Mouse (Mus musculus) cerebral cortex, adult 2 months (tissue): Measurements from ENCODE around the gene Irak2.

ENCODE experiments used
- WGBS: fragments of 180-500 bp; shearing (Covaris S2); methylation state at CpG from one replicate; pipeline ENCODE4 v1.1.7; 2018; 5-methylcytosine and 5-hydroxymethylcytosine counted together

Gene Irak2

DNA sequence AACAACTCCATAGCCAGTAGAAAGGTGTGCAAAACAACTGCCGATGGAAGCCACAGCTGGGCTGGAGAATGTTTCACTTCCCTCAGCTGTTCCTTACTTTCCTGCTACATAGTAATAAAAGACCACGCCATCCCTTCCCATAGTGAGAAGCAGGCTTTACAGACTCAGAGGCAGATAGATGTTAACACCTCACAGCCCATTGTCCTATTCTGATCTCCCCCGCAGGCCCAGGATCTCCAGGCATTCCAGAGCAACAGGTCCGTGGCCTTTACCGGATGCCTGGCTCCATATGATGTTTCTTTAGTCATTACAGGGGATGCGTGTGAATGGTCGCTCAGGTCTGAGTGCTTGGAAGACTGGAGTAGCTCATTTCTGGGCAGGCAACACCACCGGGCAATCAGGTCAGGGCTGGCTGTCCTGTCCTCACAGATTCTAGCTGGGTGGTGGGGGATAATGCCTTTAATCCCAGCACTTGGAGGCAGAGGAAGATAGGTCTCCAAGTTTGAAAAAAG lies 29.4 kb downstream of the Irak2 start:
- 73% methylated on average over 8 of the region's 8 CpGs for WGBS

DNA sequence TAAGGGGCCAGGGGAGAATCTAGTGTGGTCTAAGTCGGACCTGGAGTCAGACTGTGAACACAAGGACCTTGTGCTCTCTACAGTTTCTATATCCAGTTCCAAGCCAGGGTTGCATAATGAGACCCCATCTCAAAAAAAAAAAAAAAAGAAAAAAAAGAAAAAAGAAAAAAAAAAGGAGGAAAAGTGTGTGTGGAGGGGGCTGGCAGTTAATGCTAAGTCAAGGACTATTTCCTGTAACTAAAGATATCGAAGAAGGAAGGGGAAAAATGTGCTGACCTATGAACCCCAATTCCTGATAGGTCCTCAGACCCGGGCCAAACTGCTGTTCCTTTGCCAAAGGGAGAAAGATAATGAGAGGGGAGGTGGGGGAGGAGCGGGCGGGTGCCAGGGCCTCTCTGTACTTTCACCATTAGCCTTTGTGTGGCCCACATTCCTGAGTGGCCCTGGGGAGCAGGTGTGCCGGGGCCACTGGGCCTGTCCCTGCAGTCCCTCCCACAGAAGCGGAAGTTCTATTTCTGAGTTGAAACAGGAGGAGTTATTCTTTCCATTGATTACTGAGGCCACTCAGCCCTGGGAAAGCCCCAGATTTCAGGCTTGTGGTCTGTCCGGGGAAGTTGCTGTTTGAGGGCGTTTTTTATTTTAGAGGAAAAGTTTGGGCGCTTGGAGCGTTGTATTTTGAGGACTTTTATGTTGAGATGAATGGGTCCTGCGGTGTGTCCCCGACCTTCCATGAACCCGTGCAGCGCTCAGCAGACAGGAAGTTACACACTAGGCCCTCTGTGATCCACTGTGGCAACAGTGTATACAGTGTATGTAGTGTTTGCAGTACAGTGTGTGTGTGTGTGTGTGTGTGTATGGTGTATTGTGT lies 30.3 kb downstream of the Irak2 start:
- WGBS = 45% methylated on average over 15 of the region's 15 CpGs

DNA sequence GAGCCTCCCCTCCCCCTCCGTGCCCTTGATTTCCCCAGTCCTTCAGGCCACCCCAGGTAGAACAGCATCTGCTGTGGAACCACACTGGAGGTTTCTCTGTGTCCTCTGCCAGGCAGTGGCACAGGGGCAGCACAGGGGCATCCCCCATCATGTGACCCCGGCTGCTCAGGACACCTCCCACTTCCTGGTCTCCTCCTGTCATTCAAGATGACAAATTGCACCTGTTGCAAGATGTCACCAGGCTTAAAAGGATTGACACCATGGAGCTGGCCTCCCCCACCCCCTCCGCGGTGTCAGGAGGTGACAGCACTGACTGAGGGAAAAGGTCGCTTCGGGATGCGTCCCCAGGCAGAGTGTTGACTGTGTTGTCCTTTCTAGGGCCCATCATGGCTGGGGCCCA lies 31.6 kb downstream of the Irak2 start:
- 93% methylated on average over 7 of the region's 7 CpGs for WGBS

DNA sequence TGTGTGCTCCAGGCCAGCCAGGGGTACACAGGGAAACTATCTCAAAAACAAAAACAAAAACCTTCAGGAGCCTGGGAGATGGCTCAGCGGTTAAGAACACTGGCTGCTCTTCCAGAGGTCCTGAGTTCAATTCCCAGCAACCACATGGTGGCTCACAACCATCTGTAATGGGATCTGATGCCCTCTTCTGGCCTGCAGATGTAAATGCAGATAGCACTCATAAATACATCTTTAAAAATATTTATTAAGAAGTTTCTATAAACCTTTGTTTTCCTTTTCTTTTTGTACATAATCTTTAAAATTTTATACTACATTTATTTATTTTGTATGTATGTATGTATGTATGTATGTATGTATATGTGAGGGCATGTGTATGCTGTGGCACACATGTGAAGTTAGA lies 33.8 kb downstream of the Irak2 start:
- 89% methylated on average over 1 of the region's 1 CpGs for WGBS

DNA sequence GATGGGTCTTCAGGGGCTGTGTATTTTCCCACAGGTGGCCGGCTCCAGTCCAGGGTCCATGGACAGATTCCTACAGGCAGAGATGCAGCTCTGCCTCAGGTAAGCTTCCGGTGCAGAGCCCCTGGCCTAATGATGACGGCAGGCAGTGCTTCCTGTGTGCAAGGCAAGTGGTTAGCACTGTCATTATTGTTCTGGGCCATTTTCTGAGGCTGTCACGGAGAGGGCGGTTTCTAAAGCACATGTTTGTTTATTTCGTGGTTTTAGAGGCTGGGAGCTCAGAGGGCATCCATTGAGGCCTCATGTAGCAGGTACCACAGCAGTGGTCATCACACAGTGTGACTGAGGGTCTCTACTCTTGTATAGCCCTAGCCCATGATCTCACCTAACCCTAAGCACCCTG lies 34.7 kb downstream of the Irak2 start:
- 89% methylated on average over 6 of the region's 6 CpGs for WGBS

DNA sequence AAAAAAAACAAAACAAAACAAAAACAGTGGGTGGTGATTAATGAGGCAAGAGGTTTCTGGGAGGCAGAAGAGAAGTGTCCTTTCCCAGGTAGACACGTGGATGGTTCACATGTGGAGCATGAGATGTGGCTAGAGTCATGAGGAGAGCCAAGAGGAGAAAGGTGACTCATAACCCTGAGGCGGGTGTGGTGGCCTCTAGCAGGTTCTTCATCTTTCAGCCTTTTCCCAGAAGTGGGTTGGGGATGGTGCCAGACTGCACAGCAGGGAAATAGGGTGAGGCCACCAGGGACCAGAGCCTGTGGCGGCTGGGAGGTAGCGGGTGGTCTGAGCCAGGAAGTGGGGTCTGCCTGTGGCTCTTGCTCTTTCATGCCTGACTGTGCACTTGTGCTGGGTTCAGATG lies 37.0 kb downstream of the Irak2 start:
- 86% methylated on average over 4 of the region's 4 CpGs for WGBS

DNA sequence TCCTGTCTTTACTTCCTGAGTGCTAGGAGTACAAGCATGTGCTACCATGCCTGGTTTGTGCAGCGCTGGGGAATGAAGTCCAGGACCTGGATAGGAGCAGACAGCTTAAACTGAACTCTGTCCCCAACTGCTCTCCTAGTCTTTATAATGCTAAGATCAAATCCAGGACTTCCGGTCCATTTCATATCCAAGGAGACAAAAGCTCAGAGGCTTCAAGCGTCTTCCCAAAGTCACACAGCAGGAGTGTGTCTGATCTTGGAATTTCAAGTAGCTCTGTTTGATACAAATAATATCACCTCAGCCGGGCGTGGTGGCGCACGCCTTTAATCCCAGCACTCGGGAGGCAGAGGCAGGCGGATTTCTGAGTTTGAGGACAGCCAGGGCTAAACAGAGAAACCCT lies 37.7 kb downstream of the Irak2 start:
- WGBS = 97% methylated on average over 9 of the region's 9 CpGs

DNA sequence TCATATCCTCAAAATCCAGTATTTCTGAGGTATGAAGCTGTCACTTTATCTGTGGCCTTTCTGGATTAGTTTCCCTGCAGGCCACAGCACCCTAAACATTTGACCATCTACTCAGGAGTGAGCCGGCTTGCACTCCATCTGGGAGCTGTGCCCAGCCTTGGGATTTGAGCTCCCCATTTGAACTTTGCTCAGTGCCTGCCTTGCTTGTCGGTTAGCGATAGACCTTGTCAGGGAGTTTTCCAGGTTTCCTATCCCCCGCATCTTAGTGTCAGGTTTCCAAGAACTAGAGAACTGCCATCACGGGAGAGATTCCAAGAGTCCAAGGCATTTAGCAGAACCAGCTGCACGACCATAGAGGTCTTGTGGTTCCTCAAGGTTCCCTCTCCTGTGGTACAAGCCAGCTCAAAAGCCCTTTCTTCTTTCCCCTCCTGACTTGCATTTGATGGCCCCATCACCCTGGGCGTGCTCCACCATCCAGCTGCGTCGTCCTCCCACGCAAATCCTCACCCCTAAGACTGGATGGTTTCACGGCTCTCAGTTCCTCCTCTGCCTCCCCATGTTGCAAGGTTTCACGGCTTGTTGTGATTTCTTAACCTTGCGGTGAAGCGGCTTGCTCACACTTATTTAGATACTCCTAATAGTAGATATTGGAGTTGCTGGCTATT lies 38.9 kb downstream of the Irak2 start:
- 78% methylated on average over 14 of the region's 14 CpGs for WGBS

DNA sequence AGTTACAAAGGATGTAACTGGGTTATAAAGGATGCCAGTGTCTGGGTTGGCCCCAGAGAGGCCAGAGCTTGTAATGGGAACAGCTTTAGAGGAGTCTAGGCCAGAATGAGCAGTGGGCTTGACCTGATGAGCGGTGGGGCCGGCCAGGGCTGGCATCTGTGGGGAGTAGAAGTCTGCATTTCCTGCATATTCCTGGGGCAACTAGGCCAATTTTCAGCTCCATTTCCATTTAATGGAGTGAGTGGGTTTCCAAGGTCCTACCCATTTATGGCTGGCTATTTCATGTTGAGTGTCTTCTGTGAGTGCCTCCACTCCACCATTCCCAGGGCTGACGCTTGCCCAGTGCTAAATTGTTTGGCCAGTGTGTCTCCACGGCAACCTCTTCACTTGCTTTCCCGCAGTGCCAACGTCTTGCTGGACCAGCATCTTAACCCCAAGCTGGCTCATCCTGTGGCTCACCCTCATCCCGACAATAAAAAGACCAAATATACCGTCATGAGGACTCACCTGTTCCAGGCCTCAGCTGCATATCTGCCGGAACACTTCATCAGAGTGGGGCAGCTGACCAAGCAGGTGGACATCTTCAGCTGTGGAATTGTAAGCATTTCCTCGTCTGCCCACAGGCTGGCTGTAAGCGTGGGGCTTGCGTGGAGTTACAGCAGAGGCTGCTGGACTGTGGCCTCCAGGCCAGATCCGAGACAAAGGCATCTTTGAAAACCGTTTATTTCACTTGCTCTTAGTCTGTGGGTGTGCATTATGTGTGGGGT lies 40.2 kb downstream of the Irak2 start:
- WGBS = 68% methylated on average over 14 of the region's 14 CpGs

DNA sequence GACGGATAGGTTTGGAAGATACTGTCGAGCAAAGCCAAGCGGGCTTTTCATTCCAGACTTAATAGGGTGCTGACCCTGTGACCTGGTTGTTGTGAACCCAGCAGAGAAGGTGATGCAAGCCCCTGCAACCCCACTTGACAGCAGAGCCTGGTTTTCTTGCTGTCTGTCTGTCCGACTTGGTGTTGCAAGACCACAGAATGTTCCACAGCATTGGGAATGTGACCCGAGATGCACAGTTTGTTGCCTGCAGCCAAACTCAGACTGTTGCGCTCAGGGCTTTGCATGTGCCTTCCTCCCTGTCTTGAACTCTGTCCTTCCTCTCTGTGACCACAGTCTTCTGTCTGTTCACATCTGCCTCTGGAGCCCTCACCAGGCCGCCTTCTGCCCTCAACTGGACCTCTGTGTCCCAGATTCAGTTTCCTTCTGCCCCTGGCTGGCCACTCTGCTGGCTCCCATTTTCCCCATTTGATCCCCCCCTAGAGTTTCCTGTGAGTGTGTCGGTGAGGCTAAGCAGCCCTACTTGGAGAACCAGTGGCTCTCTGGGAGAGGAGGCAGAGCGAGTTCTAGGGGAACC lies 41.8 kb downstream of the Irak2 start:
- WGBS = 74% methylated on average over 9 of the region's 9 CpGs

DNA sequence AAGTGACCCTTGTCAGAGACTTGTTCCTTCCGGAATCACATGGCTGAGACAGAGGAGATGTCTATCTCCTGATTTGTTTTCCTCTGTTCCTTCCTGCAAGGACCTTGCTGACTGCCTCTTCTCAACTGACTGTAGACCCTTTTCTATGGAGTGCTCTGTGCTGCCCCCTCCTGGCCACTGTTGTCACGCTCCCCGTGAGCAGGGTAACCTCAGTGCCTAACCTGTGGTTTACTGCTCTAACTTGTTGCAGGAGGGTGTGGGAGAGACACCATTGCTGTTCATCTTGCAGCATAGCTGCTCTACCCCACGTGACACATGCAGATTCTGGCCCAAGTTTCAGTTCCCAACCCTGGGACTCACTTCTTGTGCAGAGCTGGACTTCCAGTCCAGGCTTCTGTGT lies 43.0 kb downstream of the Irak2 start:
- WGBS = 32% methylated on average over 4 of the region's 4 CpGs

DNA sequence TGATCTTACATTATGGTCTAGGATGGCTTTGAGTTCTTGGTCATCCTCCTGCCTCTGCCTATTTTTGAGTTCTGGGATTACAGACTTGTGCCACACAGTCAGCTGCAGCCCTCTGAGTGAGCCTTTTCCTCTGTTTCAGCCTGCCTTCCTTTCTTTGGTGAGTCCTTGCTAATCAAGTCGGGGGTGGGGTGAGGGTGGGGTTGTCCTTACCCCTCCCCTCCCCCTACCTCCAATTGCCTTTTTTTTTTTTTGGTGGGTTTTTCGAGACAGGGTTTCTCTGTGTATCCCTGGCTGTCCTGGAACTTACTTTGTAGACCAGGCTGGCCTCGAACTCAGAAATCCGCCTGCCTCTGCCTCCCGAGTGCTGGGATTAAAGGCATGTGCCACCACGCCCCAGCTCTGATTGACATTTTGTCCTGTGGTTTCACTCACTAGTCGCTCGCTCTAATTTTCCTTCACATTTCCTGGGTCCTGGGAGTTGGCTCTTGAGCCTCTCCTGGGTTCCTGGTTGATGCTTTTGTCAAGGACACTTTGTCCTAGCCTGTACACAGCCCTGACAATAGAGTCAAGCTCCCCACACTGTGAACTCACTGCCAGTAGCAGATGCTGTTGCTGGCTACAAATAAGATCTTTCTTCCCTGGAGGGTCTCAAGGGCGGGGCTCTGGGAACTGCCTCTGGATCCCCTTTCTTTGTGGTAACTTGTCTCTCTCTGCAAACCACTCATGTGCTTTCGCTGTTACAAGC lies 45.0 kb downstream of the Irak2 start:
- 89% methylated on average over 10 of the region's 10 CpGs for WGBS

DNA sequence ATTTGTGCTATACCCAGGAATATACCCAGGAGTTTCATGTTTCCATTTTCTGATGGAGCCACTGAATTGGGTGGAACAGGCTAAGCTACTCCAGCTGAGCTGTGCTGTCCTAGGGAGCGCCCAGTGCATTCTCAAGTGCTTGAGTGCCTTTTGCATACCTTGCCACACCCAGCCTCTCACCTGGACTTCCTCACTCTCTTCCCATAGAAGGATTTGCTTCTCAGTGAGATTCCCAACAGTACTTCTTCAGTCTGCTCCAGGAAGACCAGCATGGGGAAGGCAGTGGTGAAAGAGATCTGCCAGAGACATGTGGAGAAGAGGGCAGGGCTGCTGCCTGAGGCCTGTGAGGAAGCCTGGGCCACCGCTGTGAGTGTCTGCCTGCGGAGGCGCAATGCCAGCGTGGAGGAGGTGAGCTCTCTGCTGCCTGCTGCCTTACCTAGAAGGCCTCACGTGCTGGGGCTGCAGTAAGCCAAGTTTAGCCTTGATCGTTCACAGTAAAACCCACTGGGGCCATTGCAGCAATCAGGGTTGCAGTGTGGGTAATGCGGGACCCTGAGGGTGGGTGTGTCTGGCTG lies 48.4 kb downstream of the Irak2 start:
- 65% methylated on average over 8 of the region's 8 CpGs for WGBS

DNA sequence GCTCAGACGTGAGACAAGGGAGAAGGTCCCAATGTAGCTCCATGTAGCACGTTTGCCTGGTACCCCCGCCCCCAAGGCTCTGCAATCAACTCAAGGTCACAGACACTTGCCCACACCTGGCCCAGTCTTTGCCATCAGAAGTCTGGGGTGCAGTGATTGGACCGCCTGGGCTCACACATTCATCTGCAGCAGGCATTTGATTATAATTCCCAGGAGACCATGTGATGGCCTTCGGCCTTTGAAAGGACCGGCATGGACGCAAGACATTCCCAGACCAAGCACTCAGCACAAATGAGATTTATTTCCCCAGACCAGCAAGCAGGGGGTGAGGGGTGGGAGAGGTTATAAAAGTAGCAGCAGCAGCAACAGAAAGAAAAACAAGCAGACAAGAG lies 51.7 kb downstream of the Irak2 start:
- WGBS = 60% methylated on average over 7 of the region's 7 CpGs

DNA sequence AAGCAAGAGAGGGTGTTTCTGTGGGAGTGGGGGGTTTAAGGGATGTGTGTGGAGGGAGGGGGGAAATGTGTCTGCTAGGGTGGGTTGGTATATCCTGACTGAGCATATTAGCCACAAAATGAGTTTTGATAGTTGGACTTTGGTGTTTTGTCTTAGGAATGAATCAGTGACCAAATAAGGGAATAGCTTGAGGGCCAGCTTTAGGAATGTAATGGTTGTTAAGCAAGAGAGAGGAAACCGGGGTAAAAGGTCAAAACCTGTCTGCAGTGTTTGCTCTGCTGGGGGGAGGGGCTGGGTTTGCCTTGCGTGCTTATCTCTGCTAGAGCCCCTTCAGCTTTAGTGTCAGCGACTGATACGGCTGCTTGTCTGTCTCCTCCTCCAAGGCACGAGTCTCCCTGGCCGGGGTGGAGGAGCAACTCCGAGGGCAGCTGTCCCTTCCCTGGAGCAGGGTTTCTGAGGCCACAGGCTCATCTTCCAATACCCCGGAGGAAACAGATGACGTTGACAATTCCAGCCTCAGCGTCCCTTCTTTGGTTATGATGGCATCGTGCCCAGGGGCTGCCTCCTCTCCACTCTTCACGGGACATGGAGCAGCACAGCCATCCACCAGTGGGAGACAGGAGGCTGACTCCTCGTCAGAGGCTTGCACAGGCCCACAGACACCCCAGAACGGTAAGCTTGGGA lies 52.3 kb downstream of the Irak2 start:
- 35% methylated on average over 14 of the region's 14 CpGs for WGBS

DNA sequence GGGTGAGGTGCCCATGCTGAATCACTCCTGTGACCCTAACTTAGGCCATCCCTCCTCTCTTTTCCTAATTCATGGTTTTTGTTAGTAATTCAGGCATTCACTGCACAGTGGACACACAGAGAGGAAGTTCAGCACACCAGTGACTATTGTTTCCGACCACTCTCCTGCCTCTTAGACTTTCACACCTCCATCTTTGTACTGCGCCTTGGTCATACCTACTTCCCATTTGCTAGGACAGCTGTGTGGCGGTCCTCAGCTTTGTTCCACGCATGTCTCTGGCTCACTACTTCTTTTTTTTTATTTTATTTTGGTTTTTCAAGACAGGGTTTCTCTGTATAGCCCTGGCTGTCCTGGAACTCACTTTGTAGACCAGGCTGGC lies 52.8 kb downstream of the Irak2 start:
- 81% methylated on average over 4 of the region's 4 CpGs for WGBS

DNA sequence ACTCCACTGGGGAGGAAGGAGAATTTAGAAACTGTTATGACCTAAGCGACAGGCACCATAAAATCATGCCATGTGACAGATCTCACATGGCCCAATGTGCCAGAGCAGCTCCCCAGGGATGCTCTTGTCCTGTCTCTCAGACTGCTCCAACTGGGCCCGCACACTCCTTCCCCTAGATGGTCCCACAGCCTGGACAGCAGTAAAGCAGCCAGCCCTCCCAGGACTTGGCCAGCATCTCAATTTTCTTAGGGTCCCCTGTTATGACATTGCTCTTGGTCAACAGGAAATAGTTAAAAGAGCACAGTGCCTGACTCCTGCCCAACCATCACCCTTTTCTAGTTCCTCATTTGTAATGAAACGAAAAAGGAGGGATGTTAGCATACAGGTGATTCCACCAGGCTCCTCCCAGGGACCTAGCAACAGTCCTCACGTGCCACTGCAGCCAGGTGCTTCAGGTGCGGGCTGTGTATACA lies 54.4 kb downstream of the Irak2 start:
- 91% methylated on average over 5 of the region's 5 CpGs for WGBS

DNA sequence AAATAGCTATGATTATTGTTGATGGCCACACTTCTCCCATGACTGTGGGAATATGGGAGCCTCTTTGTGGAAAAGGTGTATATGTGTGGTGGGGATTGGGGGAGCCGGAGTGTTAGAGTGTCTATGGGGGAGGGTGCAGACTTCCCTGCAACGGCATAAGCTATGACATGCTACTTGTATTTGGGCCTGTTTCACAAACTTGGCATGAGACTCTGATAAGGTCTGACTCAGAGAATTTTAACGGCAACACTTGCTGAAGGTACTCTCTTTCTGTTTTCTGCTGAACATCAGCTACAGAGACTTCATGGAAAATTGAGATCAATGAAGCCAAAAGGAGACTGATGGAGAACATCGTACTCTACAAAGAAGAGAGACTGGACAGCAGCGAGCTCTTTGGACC lies 55.1 kb downstream of the Irak2 start:
- 81% methylated on average over 5 of the region's 5 CpGs for WGBS

DNA sequence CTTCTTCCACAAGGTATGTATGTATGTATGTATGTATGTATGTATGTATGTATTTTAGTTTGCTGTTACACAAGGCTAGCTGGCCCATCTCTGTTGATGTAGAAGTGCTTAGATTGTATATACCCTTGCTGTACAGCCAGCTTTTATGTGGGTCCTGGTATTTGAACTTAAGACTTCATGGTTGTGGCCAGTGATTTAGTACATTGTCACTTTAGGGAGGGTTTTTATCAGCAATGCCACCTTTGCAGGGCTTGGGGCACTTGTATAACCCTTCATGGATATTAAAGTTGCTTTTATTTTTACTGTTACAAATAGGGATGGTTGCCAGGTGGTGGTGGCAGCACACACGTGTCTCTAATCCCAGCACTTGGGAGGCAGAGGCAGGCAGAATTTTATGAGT lies 56.9 kb downstream of the Irak2 start:
- 53% methylated on average over 1 of the region's 1 CpGs for WGBS

DNA sequence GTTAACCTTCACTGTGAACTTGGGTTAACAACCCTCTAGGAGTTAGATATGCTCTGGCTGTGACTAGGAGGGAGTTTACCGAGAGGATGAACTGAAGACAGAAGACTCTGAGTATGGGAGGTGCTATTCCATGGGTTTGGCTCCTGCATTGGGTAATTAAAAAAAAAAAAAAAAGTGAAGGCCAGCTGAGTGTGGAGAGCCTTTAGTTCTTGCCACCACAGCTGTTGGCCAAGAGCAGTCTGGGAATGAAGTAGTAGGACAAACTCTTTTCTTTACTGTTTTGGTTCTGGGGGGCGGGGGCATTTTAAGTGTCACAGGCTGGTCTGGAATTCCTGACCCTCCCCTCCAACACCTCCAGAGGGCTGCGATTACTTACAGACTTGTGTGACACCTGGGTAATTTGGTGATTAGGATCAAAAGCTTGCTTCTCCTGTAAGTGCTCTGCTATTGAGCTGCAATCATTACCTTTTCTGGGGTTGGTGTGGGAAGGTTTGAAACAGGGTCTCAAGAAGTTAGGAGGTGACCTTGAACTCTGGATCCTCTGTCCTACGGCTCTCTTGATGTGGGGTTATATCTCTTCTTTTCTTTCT lies 57.6 kb downstream of the Irak2 start:
- 78% methylated on average over 4 of the region's 4 CpGs for WGBS
